Mouse (Mus musculus) myocyte (in vitro differentiated cells): ENCODE results near the gene Taf6l. TPM values are rescaled to one million over a fixed set of nuclear protein-coding genes. Genes with fewer than 3 reads are reported as not detected.

Experiments used
- H3K27me3 ChIP-seq: one replicate; pipeline ENCODE4 v1.6.1; 2011; ENCODE audit not compliant: control insufficient read depth, insufficient read depth, insufficient read length
- H3K36me3 ChIP-seq: one replicate; pipeline ENCODE4 v1.6.1; 2011; ENCODE audit not compliant: control insufficient read depth, insufficient read depth
- H3K4me2 ChIP-seq: one replicate; pipeline ENCODE4 v1.6.1; 2011; ENCODE audit warnings: low read depth, control low read depth
- H3K4me3 ChIP-seq: one replicate; pipeline ENCODE4 v1.5.1; 2011; ENCODE audit warnings: mild to moderate bottlenecking, control low read depth, moderate library complexity
- H3K79me2 ChIP-seq: one replicate; pipeline ENCODE4 v1.6.1; 2011; ENCODE audit not compliant: control insufficient read depth, insufficient read depth
- H3ac ChIP-seq: one replicate; pipeline ENCODE4 v1.6.1; 2011; ENCODE audit not compliant: control insufficient read depth, insufficient read length
- CEBPB ChIP-seq: IDR thresholded peaks from 2 replicates; pipeline ENCODE4 v1.6.1; 2011; ENCODE audit warnings: mild to moderate bottlenecking, moderate library complexity; ENCODE audit not compliant: poor library complexity, insufficient read depth, severe bottlenecking
- E2F4 ChIP-seq: IDR thresholded peaks from one replicate; pipeline ENCODE4 v1.6.1; 2011; ENCODE audit warnings: mild to moderate bottlenecking, control low read depth, moderate library complexity; ENCODE audit not compliant: insufficient read depth
- MAX ChIP-seq: IDR thresholded peaks from one replicate; pipeline ENCODE4 v1.6.1; 2011; ENCODE audit warnings: low read depth, mild to moderate bottlenecking, control low read depth
- MYOD1 ChIP-seq, 3 experiments: IDR thresholded peaks; one replicate each; pipeline ENCODE4 v1.6.1; 2011; ENCODE audit warnings: control low read depth in 2 of 3, low read depth in 2 of 3, mild to moderate bottlenecking in 2 of 3, moderate library complexity in 1 of 3; ENCODE audit not compliant: insufficient read length in 2 of 3, control insufficient read depth in 1 of 3
- MYOG ChIP-seq, 3 experiments: IDR thresholded peaks; one replicate each; pipeline ENCODE4 v1.6.1; 2011; ENCODE audit warnings: control low read depth in 2 of 3, low read depth in 2 of 3, mild to moderate bottlenecking in 2 of 3; ENCODE audit not compliant: insufficient read length in 2 of 3, control insufficient read depth in 1 of 3, insufficient read depth in 1 of 3
- POLR2A ChIP-seq: IDR thresholded peaks from one replicate; pipeline ENCODE4 v1.6.1; 2011; ENCODE audit warnings: low read depth, mild to moderate bottlenecking, control low read depth, moderate library complexity; ENCODE audit not compliant: insufficient read length
- POLR2AphosphoS2 ChIP-seq: IDR thresholded peaks from one replicate; pipeline ENCODE4 v1.6.1; 2011; ENCODE audit warnings: low read depth, control low read depth; ENCODE audit not compliant: insufficient read length
- REST ChIP-seq: IDR thresholded peaks from one replicate; pipeline ENCODE4 v1.6.1; 2011; ENCODE audit warnings: mild to moderate bottlenecking, control low read depth, moderate library complexity; ENCODE audit not compliant: insufficient read depth, insufficient read length
- SRF ChIP-seq: IDR thresholded peaks from one replicate; pipeline ENCODE4 v1.6.1; 2011; ENCODE audit warnings: low read depth; ENCODE audit not compliant: control insufficient read depth, insufficient read length
- TCF12 ChIP-seq: IDR thresholded peaks from one replicate; pipeline ENCODE4 v1.6.1; 2011; ENCODE audit warnings: mild to moderate bottlenecking, control low read depth; ENCODE audit not compliant: poor library complexity, insufficient read depth, severe bottlenecking
- TCF3 ChIP-seq: IDR thresholded peaks from one replicate; pipeline ENCODE4 v1.6.1; 2011; ENCODE audit warnings: low read depth, control low read depth; ENCODE audit not compliant: insufficient read length
- USF1 ChIP-seq: IDR thresholded peaks from one replicate; pipeline ENCODE4 v1.6.1; 2011; ENCODE audit warnings: low read depth, mild to moderate bottlenecking, control low read depth, moderate library complexity
- polyA plus RNA-seq: library from polyadenylated mRNA; unstranded; fragments of >200 nt; fragmentation: generic; extraction: Trizol; gene quantifications from one replicate; pipeline ENCODE4 v1.2.1, GENCODE M21; 2012; ENCODE audit warnings: missing spikeins

The Taf6l gene
- polyA plus RNA-seq, 1 experiment, result 19.6 TPM

DNA sequence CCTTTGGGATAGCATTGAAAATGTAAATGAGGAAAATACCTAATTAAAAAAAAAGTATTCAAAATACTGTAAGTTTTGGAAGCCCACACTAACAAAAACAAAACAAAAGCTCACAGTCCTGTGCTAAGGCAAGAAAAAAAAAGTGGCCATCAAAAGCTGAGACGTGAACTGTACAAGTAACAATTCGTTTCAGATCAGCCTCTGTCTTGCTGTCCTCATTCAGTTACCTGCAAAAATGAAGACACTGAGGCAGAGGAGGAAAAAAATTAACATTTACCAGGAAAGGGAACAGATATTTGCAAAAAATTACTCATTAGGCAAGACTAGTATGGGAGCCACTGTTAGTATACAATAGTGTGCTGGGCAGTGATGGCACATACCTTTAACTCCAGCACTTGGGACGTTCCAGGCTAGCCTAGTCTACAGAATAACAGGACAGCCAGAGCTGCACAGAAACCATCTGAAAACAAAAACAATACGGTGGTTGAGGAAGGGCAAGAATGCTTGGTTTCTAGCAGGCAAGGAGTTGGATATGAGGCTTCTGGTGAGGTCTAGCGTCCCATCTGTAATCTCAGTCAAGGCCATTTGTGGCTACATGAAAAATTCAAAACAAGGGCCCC, 58.6 kb downstream of the Taf6l start:
- peaks cover 22% of the 10 kb centered on the region for H3K79me2 ChIP-seq
- H3K4me2 ChIP-seq, result no peak overlapping the region
- peaks cover 35% of the 10 kb centered on the region for H3K36me3 ChIP-seq
- H3ac ChIP-seq, result no peak overlapping the region
- H3K27me3 ChIP-seq, result no peaks in the 10 kb centered on the region
- no peak overlapping the region for H3K4me3 ChIP-seq
- TF ChIP-seq POLR2AphosphoS2 (peak; percentile 70), USF1 (no peak), SRF (no peak), TCF12 (no peak), POLR2A (peak; percentile 28), MYOG (IDR thresholded peaks at IDR 0.05; ENCODE audit: control insufficient read depth in 1 of 3, insufficient read depth in 1 of 3, insufficient read length in 2 of 3, low read depth in 2 of 3) (no peak), MYOD1 (IDR thresholded peaks at IDR 0.05; ENCODE audit: control insufficient read depth in 1 of 3, insufficient read length in 2 of 3, low read depth in 2 of 3) (no peak), REST (no peak), MAX (no peak), E2F4 (no peak), TCF3 (no peak)

DNA sequence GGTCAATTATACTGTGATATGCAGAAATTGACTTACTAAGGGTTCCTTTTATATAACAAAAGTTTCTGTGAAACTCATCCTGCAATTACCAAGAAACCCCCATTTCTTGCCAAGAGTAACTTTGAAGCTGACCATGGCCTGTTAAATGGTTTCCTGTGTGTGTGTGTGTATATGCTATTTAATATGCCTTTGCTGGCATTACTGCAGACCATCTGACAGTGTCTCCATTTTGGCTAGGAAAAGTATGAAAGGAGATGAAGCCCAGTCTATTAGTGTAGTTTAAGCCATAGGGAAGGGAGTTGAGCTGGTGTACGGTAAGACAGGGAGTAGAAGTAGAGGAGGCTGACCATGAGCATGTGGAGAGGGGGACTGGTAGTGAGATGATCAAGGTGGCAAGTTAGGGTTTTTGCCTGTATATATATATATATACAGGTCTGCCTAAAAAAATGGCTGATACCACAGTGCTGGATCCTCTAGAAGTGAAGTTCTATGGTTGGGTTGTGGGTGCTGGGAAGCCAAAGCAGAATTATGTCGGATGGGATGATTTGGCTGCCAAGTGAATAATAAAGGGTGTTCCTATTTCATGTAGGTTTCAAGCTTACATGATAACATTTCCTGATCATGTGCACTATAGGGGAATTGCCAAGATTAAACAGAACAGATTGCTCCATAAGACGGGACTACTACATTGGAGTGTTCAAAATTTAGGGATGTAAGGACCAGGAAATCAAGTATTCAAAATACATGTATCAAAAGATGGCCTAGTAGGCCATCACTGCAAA, 59.4 kb downstream of the Taf6l start:
- H3K4me3 ChIP-seq, result peak overlapping the region; percentile 97
- H3K4me2 ChIP-seq, result peak overlapping the region; percentile 94
- no peak overlapping the region for H3ac ChIP-seq
- peaks cover 35% of the 10 kb centered on the region for H3K36me3 ChIP-seq
- peaks cover 30% of the 10 kb centered on the region for H3K79me2 ChIP-seq
- H3K27me3 ChIP-seq, result no peaks in the 10 kb centered on the region
- TF ChIP-seq POLR2AphosphoS2, result peak; percentile 67
- TF ChIP-seq MAX, result no peak
- TF ChIP-seq POLR2A, result peak; percentile 23
- TF ChIP-seq TCF3, result no peak
- no peak for TF ChIP-seq MYOG (IDR thresholded peaks at IDR 0.05; ENCODE audit: control insufficient read depth in 1 of 3, insufficient read depth in 1 of 3, insufficient read length in 2 of 3, low read depth in 2 of 3)

DNA sequence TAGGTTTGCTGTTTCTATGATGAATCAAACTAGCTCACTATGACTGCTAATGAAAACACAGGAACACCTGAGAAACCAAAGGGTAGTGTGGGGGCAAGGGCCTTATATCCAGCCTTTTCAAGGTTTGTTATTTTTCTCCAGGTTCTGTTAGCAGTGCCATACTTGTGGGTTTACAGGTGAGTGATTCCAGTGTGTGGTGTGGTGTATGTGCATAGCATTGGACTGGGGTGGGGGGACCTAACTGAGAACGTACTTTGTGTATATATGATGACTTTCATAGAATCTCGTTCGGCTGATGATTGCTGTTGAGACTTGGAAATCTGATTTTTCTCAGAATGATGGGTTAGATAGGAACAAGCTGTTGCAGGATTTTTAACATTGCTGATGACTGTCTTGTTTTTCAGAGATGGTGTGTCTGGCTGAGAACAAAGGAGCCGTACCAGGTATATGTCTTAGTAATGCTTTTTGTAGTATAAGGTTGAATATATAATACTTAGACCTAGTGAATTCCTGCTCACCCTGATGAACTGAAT, 61.1 kb downstream of the Taf6l start:
- no peak overlapping the region for H3ac ChIP-seq
- TF ChIP-seq CEBPB, result no peak
- TF ChIP-seq POLR2A, result no peak
- TF ChIP-seq TCF3, result no peak
- TF ChIP-seq POLR2AphosphoS2, result no peak
- TF ChIP-seq MYOG (IDR thresholded peaks at IDR 0.05; ENCODE audit: control insufficient read depth in 1 of 3, insufficient read depth in 1 of 3, insufficient read length in 2 of 3, low read depth in 2 of 3), result no peak
- no peak for TF ChIP-seq E2F4
- no peak for TF ChIP-seq TCF12
- no peak for TF ChIP-seq MAX
- TF ChIP-seq SRF, result no peak
- no peak for TF ChIP-seq USF1
- TF ChIP-seq MYOD1 (IDR thresholded peaks at IDR 0.05; ENCODE audit: control insufficient read depth in 1 of 3, insufficient read length in 2 of 3, low read depth in 2 of 3), result no peak
- TF ChIP-seq REST, result no peak
- peaks cover 45% of the 10 kb centered on the region for H3K79me2 ChIP-seq
- peaks cover 35% of the 10 kb centered on the region for H3K36me3 ChIP-seq
- H3K4me2 ChIP-seq, result peak overlapping the region; percentile 94
- no peaks in the 10 kb centered on the region for H3K27me3 ChIP-seq
- H3K4me3 ChIP-seq, result peak overlapping the region; percentile 97

Other genes starting within 250 kb of the Taf6l start
- not detected for gene Slc22a8, start 195.2 kb downstream of the Taf6l start, polyA plus RNA-seq
- not detected for gene Slc22a6, start 168.4 kb downstream of the Taf6l start, polyA plus RNA-seq
- not detected for gene Chrm1, start 122.6 kb downstream of the Taf6l start, polyA plus RNA-seq
- 806 TPM for gene Slc3a2, start 63.0 kb downstream of the Taf6l start, polyA plus RNA-seq
- gene Wdr74, start 50.6 kb downstream of the Taf6l start, polyA plus RNA-seq, result 109 TPM
- gene 1700092M07Rik, start 45.7 kb downstream of the Taf6l start, polyA plus RNA-seq, result 0.94 TPM
- gene Stx5a, start 45.0 kb downstream of the Taf6l start, polyA plus RNA-seq, result 49.5 TPM
- gene Nxf1, start 29.3 kb downstream of the Taf6l start, polyA plus RNA-seq, result 64.3 TPM
- gene Tmem223, start 15.4 kb downstream of the Taf6l start, polyA plus RNA-seq, result 59.4 TPM
- 31.6 TPM for gene Tmem179b, start 11.9 kb downstream of the Taf6l start, polyA plus RNA-seq
- gene Polr2g, start 12.2 kb upstream of the Taf6l start, polyA plus RNA-seq, result 152 TPM
- 2.4 TPM for gene Zbtb3, start 16.1 kb upstream of the Taf6l start, polyA plus RNA-seq
- 18.7 TPM for gene Ttc9c, start 32.9 kb upstream of the Taf6l start, polyA plus RNA-seq
- gene Hnrnpul2, start 33.6 kb upstream of the Taf6l start, polyA plus RNA-seq, result 42.1 TPM
- 1.00 TPM for gene AC129217.1, start 43.4 kb upstream of the Taf6l start, polyA plus RNA-seq
- 5.7 TPM for gene Bscl2, start 51.0 kb upstream of the Taf6l start, polyA plus RNA-seq
- gene Gng3, start 52.8 kb upstream of the Taf6l start, polyA plus RNA-seq, result 0.25 TPM
- 0.25 TPM for gene Lrrn4cl, start 64.4 kb upstream of the Taf6l start, polyA plus RNA-seq
- gene Ubxn1, start 85.1 kb upstream of the Taf6l start, polyA plus RNA-seq, result 236 TPM
- gene Uqcc3, start 94.5 kb upstream of the Taf6l start, polyA plus RNA-seq, result 37.0 TPM
- gene Lbhd1, start 97.3 kb upstream of the Taf6l start, polyA plus RNA-seq, result 3.3 TPM
- gene Gm49403, start 97.5 kb upstream of the Taf6l start, polyA plus RNA-seq, result not detected
- gene 1810009A15Rik, start 102.4 kb upstream of the Taf6l start, polyA plus RNA-seq, result 73.1 TPM
- gene Gm49416, start 102.5 kb upstream of the Taf6l start, polyA plus RNA-seq, result 0.44 TPM
- gene Ints5, start 106.6 kb upstream of the Taf6l start, polyA plus RNA-seq, result 23.2 TPM
- gene Ganab, start 111.7 kb upstream of the Taf6l start, polyA plus RNA-seq, result 109 TPM
- 66.3 TPM for gene B3gat3, start 134.0 kb upstream of the Taf6l start, polyA plus RNA-seq
- 6.0 TPM for gene Rom1, start 142.9 kb upstream of the Taf6l start, polyA plus RNA-seq
- 14.7 TPM for gene Eml3, start 143.1 kb upstream of the Taf6l start, polyA plus RNA-seq
- gene Mta2, start 155.5 kb upstream of the Taf6l start, polyA plus RNA-seq, result 81.5 TPM
- gene Tut1, start 167.4 kb upstream of the Taf6l start, polyA plus RNA-seq, result 24.9 TPM
- gene Eef1g, start 180.6 kb upstream of the Taf6l start, polyA plus RNA-seq, result 896 TPM
- gene Ahnak, start 202.9 kb upstream of the Taf6l start, polyA plus RNA-seq, result 93.3 TPM